Mouse (Mus musculus) thymus, postnatal 10 days (tissue): ENCODE results near the gene Cep104.

Experiments
- DNase-seq, 2 experiments: peaks; one replicate each; pipeline ENCODE4 v3.0.0; 2021; ENCODE audit warnings: low spot score in 2 of 2

The Cep104 gene

DNA sequence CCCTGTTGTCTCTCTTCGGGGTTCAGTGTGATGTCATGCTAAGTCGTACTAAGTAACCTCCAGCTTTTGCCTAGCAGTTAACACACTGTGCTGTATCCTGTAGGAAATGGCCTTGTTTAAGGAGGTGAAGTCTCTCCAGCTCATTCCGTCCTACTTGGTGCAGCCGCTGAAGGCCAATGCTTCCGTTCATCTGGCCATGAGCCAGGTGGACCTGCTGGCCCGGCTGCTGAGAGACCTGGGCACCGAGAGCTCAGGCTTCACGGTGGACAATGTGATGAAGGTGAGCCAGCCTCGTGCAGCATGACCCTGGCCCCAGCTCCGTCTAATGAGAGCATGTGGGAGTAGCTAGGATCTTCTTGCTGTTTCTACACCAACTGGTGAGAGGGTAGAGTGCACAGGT, 17.7 kb downstream of the Cep104 start:
- no peak for DNase-seq

DNA sequence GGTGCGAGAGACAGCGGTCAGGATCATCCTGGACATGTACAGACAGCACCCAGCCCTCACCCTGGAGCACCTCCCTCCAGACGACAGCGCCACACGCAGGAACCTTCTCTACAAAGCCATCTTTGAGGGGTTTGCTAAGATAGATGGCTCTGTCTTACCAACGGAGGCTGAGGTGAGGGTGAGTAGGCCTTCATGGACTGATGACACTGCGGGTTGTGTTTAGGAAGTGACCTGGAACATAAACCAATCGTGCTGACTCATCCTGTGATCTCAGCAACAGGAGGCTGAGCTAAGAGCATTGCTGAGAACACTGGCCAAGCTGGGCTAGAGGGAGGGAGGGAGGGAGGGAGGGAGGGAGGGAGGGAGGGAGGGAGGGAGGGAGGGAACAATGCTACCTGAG, 18.5 kb downstream of the Cep104 start:
- DNase-seq = no peak

DNA sequence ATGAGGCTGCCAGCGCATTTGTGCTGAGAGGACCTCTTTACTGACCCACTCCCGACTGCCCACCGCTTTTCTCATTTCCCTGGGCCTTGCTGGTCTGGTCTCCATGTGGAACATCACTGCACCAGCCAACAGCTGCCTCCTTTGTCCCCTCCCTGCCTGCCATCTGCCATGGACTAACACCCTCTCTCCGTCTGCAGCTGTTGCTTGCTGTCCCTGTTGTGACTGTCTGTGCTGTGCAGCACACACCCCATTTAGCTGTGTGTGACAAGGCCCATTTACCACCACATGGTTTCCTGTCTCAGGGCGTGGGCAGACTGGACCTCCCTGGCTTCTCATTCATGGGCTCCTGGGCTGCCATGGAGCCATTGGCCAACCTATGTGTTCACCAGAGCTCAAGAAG, 30.5 kb downstream of the Cep104 start:
- DNase-seq = no peak

DNA sequence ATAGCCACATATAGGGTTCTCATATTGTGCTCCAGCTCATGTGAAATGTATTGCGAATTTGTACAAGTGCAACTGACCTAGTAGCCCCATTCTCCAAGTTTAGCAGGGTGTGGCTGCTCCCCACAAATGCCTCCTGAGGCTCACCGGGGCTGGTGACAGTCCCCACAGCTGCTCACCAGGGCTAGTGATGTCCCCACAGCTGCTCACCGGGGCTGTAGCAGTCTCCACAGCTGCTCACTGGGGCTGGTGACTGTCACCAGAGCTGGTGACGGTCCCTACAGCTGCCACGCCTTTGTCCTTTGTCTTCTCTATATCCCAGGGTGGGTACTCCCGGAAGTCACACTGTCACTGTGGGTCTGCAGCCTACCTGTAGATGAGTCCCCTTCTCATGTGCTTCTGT, 31.3 kb downstream of the Cep104 start:
- no peak for DNase-seq

DNA sequence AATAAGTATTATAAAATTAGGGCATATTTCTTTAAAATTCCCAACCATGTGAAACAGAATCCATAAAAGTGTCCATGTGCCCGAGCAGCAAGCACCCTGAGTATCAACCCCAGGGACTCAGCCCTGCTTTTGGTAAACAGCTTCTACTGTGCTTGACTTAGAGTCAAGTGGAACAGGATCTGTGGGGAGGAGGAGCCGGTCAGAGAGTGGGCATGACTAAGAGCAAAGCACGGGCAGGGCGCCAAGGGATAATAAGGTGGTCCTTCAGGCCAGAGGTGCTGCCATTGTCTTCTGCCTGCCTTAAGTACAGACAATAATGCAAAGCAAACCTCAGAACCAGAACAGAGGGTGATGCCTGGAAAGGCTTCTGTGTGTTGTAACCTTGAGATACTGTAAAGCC, 32.8 kb downstream of the Cep104 start:
- DNase-seq = no peak

DNA sequence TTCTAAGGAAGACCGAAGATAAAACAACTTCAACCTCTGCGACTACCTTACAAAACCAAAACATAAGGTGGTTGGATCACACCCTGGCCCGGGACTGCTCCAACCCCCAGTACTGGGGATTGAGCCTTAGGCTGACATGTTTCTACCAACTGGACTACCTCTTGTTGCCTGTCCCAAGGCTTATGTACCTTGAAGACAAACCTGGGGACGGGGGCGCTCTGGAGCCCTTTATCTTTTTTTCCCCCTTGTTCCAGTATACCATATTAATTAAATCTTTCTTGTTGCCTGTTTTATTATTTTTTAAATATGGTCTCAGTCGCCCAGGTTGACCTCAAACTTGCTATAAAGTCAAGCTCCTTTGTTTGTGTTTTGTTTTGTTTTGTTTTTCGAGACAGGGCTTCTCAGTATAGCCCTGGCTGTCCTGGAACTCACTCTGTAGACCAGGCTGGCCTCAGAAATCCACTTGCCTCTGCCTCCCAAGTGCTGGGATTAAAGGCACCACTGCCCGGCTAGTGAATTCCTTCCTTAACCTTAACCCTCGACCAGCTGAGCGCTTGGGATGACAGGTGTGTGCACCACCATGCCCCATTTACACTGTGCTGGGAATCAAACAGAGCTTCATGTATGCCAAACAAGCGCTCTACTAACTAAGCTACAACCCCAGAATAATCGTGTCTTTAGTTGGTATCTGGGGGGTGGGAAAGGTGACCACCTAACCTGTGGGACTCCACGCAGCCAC, 36.1 kb downstream of the Cep104 start:
- no peak for DNase-seq

DNA sequence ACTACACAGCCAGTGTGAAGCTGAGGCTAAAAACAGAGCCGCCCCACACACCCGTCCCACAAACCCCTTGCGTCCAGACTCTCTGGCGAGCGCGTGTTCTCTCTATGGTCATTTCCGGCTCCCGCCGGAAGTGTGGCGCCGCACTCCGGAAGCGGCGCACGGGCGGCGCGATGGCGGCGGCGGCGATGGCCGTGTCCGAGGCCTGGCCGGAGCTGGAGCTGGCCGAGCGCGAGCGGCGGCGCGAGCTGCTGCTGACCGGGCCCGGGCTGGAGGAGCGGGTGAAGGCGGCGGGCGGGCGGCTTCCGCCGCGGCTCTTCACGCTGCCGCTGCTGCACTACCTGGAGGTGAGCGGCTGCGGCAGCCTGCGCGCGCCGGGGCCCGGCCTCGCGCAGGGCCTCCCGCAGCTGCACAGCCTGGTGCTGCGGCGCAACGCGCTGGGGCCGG, 36.7 kb downstream of the Cep104 start, which contains the start of gene Lrrc47:
Lrrc47 (plus strand) TSS at position 86 of the 444 bp plus-strand sequence.
- peak; percentile 64 to 70 for DNase-seq

DNA sequence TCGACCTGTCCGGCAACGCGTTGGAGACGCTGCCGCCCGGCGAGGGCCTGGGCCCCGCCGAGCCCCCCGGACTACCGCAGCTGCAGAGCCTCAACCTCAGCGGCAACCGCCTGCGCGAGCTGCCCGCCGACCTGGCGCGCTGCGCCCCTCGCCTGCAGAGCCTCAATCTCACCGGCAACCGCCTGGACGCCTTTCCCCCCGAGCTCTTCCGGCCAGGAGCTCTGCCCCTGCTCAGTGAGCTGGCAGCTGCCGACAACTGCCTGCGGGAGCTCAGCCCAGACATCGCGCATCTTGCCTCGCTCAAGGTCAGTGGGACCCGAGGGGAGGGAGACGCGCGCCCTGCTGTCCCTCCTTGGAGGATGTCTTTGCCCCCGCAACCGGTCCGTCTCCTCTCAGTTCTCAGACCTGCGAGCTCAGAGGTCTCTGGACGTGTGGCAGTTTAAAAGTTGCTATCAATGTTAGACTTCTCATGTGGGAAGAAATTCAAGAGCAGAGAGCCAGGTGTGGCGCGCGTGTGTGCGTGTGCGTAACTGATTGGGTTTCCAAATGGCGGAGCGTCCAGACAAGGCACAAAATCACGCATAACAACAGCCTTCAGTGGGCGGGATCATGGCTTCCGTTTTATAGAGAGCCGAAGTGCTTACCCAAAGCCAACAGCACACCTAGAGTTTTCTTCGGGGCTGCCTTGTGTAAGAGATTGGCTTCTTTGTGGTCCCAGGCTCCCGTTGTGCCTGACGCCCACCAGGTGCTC, 37.3 kb downstream of the Cep104 start:
- DNase-seq = peak; percentile 11 to 22

DNA sequence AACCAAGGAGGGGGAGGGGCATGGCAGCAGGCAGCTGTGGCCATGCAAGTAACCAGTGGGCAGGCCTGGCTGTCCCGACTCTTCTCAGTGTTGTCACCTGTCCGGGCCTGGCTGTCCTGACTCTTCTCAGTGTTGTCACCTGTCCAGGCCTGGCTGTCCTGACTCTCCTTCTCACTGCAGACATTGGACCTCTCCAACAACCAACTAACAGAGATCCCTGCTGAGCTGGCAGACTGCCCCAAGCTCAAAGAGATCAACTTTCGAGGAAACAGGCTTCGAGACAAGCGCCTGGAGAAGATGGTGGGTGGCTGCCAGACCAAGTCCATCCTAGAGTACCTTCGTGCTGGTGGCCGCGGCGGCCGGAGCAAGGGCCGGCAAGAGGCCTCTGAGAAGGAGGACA, 40.5 kb downstream of the Cep104 start:
- DNase-seq = no peak

DNA sequence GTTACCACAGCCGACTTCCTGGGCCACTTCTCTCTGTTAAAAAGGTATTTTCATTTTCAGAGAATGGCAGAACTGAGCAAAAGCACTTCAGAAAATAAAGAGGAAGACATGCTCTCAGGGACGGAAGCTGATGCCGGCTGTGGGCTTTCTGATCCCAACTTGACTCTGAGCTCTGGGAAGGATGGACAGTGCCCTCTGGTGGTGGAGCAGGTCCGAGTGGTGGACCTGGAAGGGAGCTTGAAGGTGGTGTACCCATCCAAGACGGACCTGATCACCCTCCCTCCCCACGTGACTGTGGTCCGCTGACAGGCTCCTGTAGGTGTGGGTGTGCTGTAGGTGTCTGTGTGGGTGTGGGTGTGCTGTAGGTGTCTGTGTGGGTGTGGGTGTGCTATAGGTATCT, 44.6 kb downstream of the Cep104 start:
- DNase-seq = peak in 1 of 2 experiments; percentile 45

DNA sequence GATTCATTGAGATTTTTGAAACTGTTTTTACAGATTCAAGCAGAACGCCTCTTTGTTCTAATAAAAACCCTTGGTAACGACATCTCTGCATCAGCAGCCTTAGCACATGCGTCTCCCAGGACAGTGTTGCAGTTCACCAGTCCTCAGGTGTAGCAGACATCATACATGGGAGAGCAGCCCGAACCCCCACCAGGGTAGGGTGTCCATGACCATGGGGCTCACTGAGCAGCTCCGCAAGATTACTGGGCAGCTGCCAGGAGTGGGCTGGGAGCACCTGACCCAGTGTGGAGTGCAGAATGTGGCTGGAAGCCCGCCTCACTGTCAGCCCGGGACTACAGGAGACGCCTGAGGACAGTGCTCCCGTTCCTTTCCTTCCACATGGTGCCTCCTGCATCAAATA, 46.4 kb downstream of the Cep104 start:
- DNase-seq = no peak

DNA sequence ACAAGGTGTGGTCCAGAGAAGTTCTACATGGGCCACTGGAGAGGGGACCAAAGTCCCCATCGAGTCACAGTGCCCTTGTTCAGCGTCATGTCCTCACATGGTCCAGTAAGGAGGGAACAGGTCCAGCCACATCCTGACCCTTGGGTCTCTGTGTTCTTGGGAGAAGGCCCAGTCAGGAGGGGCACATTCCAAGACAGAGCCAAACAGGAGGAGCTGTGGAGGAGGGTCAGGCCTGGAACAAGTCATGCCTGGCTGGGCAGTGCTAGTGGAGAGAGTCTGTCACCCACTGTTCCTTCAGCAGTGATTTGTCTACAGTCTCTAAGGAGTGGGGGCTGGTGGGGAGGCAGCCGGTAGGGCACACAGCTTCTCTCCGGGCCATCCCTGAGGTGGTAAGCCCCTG, 47.4 kb downstream of the Cep104 start:
- DNase-seq = no peak

DNA sequence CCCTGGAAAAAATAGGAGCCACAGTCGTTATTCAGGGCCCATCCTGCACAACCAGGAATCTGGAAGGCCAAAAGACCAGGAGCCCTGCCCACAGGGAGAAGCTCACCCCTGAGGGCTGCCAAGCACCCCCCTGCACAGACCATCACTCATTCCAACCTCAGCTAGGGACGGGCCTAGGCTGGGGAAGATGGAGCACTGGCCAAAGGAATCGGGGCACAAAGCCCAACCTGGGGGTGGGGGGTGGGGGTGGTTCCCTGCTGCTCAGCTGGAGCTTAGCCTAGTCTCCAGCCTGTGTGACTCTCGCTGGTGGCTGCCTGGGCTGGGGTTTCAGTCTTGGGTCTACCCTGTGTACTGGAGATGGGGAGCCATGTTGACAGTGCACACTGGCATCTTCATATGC, 47.9 kb downstream of the Cep104 start:
- DNase-seq = no peak

DNA sequence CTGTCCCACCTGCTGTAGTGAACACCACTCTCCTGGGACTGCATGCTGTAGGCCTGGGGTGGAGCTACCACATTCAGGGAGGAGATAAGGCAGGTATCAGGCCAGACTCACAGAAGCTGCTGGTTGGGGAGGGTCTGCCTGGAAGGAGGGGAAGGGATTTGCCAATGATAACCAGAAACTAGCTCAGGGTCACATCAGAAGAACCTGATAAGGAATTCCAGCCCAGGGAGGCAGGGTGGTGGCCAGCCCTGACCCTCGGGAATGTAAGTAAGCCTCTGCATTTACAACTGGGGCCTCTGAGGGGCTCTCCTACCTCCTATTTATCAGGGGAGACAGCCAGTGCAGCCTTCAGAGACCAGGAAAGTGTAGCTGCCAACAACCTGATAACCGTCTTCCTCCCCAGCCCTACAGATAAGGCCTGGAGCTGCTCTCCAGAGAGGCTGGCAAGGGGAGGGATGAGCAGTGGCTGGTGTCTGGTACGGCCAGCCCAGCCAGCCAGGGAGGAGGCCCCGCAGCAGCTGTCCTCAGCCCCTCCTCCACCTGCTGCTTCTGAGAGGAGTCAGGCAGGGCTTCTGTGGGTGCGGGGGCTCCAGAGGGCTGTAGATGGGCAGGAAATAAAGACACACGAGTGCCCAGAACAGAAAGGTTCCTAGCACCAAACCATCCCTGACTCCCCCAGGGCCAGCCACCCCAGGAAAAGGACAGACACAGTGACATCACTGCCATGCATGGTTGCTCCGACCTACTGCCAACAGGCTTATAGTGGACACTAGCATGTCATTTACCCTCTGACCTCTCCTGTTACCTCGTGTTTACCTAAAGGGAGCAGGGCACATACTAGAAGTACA, 49.0 kb downstream of the Cep104 start:
- DNase-seq = no peak

DNA sequence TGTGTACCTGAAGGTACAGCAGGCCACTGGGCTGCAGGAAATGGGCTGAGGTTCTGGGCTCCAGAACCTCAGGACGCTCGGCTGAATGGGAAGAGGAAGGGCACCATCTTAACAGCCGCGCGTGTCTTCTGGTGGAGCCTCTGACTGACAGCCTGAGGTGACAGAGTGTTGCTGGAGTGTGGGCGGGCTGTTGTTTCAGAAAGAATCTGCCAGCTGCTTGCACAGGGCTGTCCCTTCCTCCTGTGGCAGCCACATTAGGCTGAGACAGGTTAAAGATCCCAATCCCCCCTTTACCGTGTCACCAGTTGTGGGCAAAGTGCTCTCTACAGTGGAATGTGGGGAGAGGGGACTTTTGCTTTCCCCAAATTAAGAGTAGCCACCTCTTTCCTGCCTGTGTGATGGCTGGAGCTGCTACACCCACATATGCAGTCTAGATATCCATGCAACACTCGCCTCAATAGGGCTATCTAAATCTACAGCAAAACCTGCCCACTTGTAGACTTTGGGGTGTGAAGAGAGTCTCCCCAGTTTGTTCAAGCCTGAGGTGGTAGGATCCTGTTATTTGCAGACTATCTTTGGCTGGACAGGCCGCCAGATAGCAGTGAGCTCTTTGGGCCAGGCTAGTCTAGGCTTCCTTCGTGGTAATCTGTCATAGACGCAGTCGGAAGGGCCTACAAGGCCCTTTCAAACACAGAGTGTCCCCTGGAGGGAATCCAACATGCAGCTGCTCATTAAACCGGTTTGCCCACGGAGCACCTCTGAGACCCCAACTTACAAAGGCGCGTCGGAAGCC, 49.9 kb downstream of the Cep104 start:
- no peak for DNase-seq

DNA sequence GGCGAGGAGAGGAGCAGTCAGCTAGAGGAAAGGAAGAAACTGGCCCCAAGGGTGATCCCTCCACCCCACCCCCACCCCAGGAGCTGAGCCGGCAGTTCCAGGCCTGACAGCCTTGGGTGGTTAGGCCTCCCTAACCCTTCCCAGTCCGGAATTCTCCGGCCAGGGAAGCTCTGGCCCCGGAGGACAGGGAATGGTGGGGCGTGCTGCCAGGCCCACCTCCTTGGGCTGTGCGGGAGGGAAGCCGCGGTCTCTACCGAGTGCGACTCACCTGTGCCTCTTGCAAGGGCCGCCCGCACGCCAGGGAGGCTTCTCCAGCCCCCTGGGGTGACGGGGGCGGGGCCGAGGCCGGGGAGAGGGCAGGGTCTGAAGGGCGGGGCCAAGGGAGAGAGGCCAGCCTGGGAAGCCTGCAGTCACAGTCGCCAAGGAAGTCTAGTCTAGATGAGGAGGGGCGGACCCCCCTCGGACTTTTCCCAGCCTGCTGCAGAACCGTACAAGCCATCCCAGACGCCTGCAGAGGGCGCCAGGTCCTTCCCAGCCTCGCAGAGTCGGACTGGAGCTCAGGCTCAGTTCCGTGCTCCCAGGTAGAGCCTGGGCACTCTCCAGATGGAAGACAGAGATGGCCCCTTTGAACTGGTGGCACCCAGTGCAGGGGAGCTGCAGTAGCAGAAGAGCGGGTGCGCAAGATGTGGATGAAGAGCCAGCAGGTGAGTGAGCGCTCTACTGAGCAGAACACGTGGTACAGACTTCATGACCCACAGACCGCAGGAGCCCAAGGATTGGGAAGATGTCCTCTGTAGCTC, 50.8 kb downstream of the Cep104 start, which contains the start of gene Smim1:
Smim1 (minus strand) TSS at position 590 of the 800 bp plus-strand sequence.
- DNase-seq = peak in 1 of 2 experiments; percentile 18

DNA sequence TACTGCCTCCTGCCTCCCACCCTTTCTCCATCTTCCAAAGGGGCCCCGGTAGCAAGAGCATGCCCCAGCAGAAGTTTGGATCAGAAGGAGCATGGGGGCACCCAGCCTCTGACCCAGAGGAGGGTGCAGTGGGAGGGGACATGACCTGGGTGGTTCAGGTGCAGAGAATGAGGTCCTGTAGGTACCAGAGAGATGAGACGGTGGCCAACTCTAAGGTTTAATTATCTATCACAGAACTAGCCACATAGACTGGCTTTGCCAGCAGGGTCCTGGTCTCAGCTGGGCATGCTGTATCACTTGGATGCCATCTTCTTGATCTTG, 51.4 kb downstream of the Cep104 start:
- no peak for DNase-seq

DNA sequence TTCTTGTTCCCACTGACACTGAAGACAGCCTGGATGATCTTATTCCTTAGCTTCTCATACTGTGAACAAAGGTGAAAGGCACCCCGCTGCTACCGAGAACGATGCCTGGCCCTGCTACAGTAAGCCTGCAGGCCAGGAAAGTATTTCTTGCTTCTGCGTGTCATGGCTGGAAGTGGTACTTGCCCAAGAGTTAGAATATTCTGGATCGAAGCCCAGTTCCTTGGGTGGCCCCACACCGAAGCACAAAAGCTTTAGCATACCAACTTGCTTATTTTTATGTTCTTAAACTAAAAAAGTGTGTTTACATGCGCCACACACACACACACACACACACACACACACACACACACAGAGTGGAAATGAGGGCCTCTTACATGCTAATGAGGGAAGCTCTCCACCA, 53.1 kb downstream of the Cep104 start:
- DNase-seq = no peak

DNA sequence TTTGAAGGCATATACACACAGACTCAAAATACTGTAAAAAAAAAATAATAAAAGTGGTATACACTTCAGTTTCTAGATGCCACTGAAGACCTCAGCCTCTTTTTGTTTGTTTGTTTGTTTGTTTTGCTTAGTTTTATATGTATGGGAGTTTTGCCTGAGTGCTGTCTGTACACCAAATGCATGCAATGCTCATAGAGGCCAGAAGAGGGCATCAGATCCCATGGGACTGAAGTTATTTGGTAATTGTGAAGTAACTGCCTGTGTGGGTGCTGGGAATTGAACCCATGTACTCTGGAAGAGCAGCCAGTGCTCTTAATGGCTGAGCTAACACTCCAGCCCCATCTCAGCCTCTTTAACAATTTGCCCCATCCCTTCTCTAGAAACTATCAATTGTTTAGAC, 53.7 kb downstream of the Cep104 start:
- DNase-seq = no peak

DNA sequence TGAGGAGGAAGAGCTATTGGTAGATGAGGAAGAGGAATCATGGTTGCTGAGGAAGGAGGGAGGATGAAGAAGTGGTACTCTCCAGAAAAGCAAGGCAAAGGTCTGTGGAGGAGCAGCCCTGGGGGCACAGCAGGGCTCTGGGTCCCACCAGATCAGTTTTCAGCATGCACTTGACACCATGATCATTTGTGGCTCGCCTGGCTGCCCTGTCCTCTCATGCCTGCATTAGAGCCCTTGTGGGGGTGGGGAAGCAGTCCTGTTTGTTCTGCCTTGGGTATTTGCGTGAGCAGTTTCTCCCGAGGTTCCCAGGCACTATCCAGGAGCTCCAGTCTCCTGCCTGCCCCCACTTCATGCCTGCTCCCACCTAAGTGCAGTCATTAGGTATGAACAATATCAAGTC, 62.1 kb downstream of the Cep104 start:
- DNase-seq = no peak

DNA sequence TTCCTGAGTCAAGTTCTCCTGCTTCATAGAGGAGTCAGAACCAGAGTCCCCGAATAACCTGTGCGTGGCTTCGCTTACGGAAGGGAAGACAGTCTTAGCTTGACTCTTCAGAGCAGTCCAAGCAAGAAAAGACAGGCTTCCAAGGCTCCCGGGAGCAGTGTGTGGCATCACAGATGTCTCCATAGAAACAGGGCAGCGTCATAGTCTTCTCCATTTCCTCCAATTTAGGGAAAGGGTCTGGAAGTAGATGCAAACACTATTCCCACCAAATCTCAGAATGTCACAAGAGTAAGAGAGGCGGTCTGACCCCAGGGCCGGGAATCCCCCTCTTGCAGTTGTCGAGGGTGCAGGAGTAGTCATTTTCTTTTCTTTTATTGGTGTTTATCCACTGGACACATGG, 67.6 kb downstream of the Cep104 start, which contains the start of gene Ccdc27:
Ccdc27 (minus strand) TSS at position 101 of the 400 bp plus-strand sequence.
- DNase-seq = no peak
